Mouse (Mus musculus): ENCODE measurements at regions not wholly inside any gene's neighbourhood (a gene's known extent, or its start where the extent isn't known, plus 50 kb on each side); places are given as distances from the start of the nearest gene placed in this dataset.

GRCm38 (mm10) chr9:86232174-86232573 lies 232.6 kb downstream of the Ube2cbp start:
- no peak for DNase-seq

- no peak for DNase-seq
Measured at GRCm38 (mm10) chr9:86233775-86234174, 231.0 kb downstream of the Ube2cbp start.

GRCm38 (mm10) chr9:86238691-86239090 lies 226.1 kb downstream of the Ube2cbp start:
- DNase-seq, result no peak

GRCm38 (mm10) chr9:86240287-86240686 lies 224.5 kb downstream of the Ube2cbp start:
- peak; percentile 47 for DNase-seq

GRCm38 (mm10) chr9:86240896-86241295 lies 223.9 kb downstream of the Ube2cbp start:
- DNase-seq, result no peak

- no peak for DNase-seq
Measured at GRCm38 (mm10) chr9:86250197-86250596, 214.6 kb downstream of the Ube2cbp start.

- no peak for DNase-seq
Measured at GRCm38 (mm10) chr9:86251331-86251730, 213.4 kb downstream of the Ube2cbp start.
